Mouse (Mus musculus) lung, embryonic 14.5 days (tissue): ENCODE results near the gene Chd9. TPM values are rescaled to one million over a fixed set of nuclear protein-coding genes. Genes with fewer than 3 reads are reported as not detected.

Experiments used
- ATAC-seq: fragments of 200-750 bp; cut with Nextera tagmentation; 2 replicates; pipeline ENCODE4 v1.8.0; 2017; ENCODE audit warnings: mild to moderate bottlenecking, moderate TSS enrichment, moderate library complexity; ENCODE audit not compliant: insufficient read depth
- DNase-seq: peaks from one replicate; pipeline ENCODE4 v3.0.0-alpha.2; 2015
- H3K27ac ChIP-seq: fragments of 300-500 bp; sonication (generic); 2 replicates; pipeline ENCODE4 v1.5.1; 2014; ENCODE audit warnings: low read depth, mild to moderate bottlenecking, moderate library complexity
- H3K27me3 ChIP-seq: fragments of 300-500 bp; sonication (generic); 2 replicates; pipeline ENCODE4 v1.6.1; 2014; ENCODE audit warnings: low read length, control low read depth; ENCODE audit not compliant: insufficient read depth
- H3K36me3 ChIP-seq: fragments of 300-500 bp; sonication (generic); 2 replicates; pipeline ENCODE4 v1.6.1; 2014; ENCODE audit warnings: control low read depth; ENCODE audit not compliant: insufficient read depth
- H3K4me1 ChIP-seq: fragments of 300-500 bp; sonication (generic); 2 replicates; pipeline ENCODE4 v1.6.1; 2014; ENCODE audit warnings: antibody characterized with exemption, control low read depth; ENCODE audit not compliant: insufficient read depth
- H3K4me2 ChIP-seq: fragments of 300-500 bp; sonication (generic); 2 replicates; pipeline ENCODE4 v1.6.1; 2014; ENCODE audit warnings: mild to moderate bottlenecking
- H3K4me3 ChIP-seq: fragments of 300-500 bp; sonication (generic); 2 replicates; pipeline ENCODE4 v1.5.1; 2014; ENCODE audit warnings: low read depth, low read length
- H3K9ac ChIP-seq: fragments of 300-500 bp; sonication (generic); 2 replicates; pipeline ENCODE4 v1.6.1; 2014
- H3K9me3 ChIP-seq: fragments of 300-500 bp; sonication (generic); 2 replicates; pipeline ENCODE4 v1.6.1; 2016; ENCODE audit warnings: low read depth, low read length, control low read depth
- CTCF ChIP-seq: IDR thresholded peaks from 2 replicates; pipeline ENCODE4 v1.5.1; 2016; ENCODE audit warnings: antibody characterized with exemption, low read depth
- WGBS: fragments of 180-500 bp; shearing (Covaris S2); extraction: QIAGEN DNeasy Blood & Tissue Kit; methylation state at CpG from one replicate; pipeline ENCODE4 v1.1.7; 2014; 5-methylcytosine and 5-hydroxymethylcytosine counted together
- polyA plus RNA-seq: library from polyadenylated mRNA; unstranded; fragments of >200 nt; fragmentation: Nextera tagmentation; extraction: Ambion mirVana; gene quantifications from 2 replicates; pipeline ENCODE4 v1.2.1, GENCODE M21; 2014

Gene Chd9
- polyA plus RNA-seq, 1 experiment from 2014 or later = 72.5 TPM

DNA sequence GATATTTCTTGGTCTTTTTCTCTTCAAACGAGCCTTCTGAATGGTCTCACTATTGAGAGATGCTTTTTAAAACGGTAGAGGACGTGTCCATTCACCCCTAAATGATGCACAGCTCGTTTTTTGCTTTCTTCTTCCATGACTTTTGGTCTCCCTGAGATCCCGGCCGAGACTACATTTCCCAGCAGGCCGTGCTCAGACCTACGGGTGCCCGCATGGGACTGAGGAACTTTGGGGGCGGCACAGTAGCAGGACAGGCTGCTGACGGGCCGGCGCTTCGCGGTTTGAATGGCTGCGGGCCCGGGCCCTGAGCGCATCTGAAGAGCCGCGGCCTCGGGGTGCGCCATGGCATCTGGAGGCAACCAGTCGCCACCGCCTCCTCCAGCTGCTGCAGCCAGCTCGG, 241.7 kb downstream of the Chd9 start, which contains the start of gene Rbl2:
TSS of gene Rbl2 (plus strand) at position 224 of the 400 bp plus-strand sequence.
- Histone ChIP-seq H3K27ac (peak within 1 kb of the TSS; percentile 80), H3K36me3 (no peaks in the 10 kb centered on the region), H3K4me3 (peak within 1 kb of the TSS; percentile 93), H3K4me1 (peaks cover 7% of the 10 kb centered on the region; the same call in 1 of the 2 replicates), H3K9me3 (no peaks in the 10 kb centered on the region), H3K27me3 (no peaks in the 10 kb centered on the region), H3K9ac (peak within 1 kb of the TSS; percentile 76), H3K4me2 (peak within 1 kb of the TSS; percentile 65)
- DNase-seq (peak; percentile 97), ATAC-seq (peak; percentile 98)
- no peak for TF ChIP-seq CTCF
- WGBS = under 1% methylated on average over 25 of the region's 25 CpGs

DNA sequence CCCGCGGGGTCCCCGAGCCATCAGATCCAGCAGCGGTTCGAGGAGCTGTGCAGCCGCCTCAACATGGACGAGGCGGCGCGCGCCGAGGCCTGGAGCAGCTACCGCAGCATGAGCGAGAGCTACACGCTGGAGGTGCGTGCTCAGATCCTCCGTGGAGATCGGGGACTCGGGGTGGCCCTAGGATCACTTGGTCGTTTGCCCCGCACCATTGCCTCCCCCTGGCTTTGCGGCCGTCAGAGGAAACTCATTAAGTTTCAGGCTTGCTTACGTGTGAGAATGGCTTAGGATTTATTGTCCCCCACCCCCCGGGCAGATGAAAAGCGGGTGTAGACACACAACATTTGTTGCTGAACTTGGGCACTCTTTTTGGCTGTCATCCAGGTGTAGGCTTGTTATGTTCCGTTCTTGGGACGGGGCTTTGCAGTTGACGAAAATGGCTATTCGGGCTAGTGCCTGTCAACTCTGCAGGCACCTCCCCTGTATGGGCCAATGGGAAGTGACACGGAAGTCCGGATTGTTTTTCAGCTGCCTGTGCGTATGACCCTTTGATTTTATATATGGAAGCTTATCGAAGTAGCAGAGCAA, 242.2 kb downstream of the Chd9 start:
- peak overlapping the region; percentile 76 for H3K9ac ChIP-seq
- no peak for TF ChIP-seq CTCF
- ATAC-seq (peak; percentile 82), DNase-seq (peak; percentile 90)
- peak overlapping the region; percentile 80 for H3K27ac ChIP-seq
- WGBS = under 1% methylated on average over 34 of the region's 34 CpGs
- peaks cover 7% of the 10 kb centered on the region; the same call in 1 of the 2 replicates for H3K4me1 ChIP-seq
- H3K27me3 ChIP-seq = no peaks in the 10 kb centered on the region
- peak overlapping the region; percentile 65 for H3K4me2 ChIP-seq
- H3K9me3 ChIP-seq = no peaks in the 10 kb centered on the region
- H3K4me3 ChIP-seq = peak overlapping the region; percentile 93
- H3K36me3 ChIP-seq = no peaks in the 10 kb centered on the region

DNA sequence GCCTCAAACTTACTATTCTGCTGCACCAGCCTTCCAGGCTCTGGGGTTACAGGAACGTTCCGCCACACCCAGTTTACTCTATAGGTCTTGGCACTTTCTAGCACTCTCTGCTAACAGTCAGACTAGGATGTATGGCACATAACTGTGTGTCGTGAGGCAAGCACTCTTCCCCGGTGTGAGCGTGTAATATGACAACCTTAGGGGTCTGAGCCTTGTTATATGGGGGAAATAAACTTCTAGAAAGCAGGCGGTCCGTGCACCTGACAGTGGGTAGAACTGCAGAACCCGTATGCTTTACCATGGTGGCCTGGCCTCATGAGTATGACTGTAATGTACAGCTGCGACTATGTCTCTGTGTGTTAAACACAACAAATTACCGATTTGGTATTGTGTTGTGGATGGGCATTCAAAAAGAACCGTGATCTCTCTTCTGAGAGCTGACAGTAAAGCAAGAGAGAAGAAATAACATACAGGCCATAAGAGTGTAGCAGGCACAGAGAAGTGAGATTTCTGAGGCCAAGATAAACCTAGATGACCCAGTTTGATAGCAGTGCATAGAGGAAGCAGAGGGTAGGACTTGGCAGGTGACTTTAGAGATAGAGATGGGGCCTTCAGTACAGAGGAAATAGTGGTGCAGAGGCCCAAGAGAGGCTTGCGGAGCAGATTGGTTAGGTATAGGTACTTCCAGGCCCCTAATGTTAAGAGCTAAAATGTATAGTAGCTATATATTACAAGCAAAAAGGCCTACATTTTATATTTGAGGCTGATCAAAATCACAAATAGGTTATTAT, 249.1 kb downstream of the Chd9 start:
- no peaks in the 10 kb centered on the region for H3K4me1 ChIP-seq
- H3K36me3 ChIP-seq = peaks cover 26% of the 10 kb centered on the region; the same call in 1 of the 2 replicates
- no peak for ATAC-seq
- H3K4me3 ChIP-seq = no peak overlapping the region
- TF ChIP-seq CTCF = no peak
- WGBS = 91% methylated on average over 12 of the region's 12 CpGs
- DNase-seq = no peak
- H3K4me2 ChIP-seq = no peak overlapping the region
- H3K9me3 ChIP-seq = no peaks in the 10 kb centered on the region
- H3K9ac ChIP-seq = no peak overlapping the region
- no peaks in the 10 kb centered on the region for H3K27me3 ChIP-seq
- H3K27ac ChIP-seq = no peak overlapping the region

DNA sequence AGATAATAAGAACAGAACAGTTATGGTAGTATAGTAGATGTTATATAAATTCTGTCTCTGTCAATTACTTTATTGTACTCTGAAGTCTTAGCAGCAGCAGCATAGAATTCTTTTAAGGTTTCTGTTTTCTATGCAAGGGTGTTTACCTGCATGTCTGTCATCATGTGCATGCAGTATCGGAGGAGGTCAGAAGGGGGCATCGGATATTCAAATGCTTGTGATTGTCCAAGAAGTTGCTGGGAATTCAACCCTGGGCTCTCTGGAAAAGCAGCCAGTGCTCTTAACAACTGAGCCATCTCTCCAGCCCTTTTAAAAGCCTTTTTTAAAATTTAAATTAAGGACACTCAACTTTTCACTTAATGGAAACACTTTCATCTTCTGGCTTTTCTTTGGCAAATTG, 251.5 kb downstream of the Chd9 start:
- no peak overlapping the region for H3K4me2 ChIP-seq
- no peak overlapping the region for H3K9ac ChIP-seq
- 85% methylated on average over 2 of the region's 2 CpGs for WGBS
- no peak for DNase-seq
- no peaks in the 10 kb centered on the region for H3K27me3 ChIP-seq
- no peak for ATAC-seq
- no peaks in the 10 kb centered on the region for H3K9me3 ChIP-seq
- H3K4me3 ChIP-seq = no peak overlapping the region
- H3K36me3 ChIP-seq = peaks cover 26% of the 10 kb centered on the region; the same call in 1 of the 2 replicates
- H3K27ac ChIP-seq = no peak overlapping the region
- 0 out of 2 replicates have a peak, but pooled peaks have one; percentile 3 for TF ChIP-seq CTCF
- no peaks in the 10 kb centered on the region for H3K4me1 ChIP-seq

DNA sequence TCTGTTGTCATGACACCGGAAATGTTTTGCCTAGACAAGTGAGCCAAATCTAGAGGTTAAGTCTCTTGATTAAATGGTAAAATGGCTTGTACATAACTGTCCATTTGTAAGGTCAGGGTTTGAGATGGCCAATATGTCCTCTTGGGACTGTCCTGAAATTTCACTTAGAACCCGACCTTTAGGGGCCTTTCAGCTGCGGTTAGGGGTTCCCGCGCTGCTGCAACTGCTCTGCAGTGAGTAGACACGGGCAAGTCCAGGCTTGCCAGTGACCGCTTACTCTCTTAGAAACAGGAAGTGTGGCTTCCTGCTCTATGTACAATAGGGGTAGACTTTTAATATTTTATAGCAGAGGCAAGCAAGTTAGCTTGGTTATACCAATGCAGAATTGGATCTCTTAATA, 253.8 kb downstream of the Chd9 start:
- no peak for TF ChIP-seq CTCF
- H3K4me2 ChIP-seq = 0 out of 2 replicates have a peak overlapping the region, but pooled peaks have one; percentile 8
- no peaks in the 10 kb centered on the region for H3K4me1 ChIP-seq
- WGBS = 70% methylated on average over 7 of the region's 7 CpGs
- DNase-seq (peak; percentile 34), ATAC-seq (no peak)
- no peaks in the 10 kb centered on the region for H3K9me3 ChIP-seq
- H3K27me3 ChIP-seq = no peaks in the 10 kb centered on the region
- no peak overlapping the region for H3K4me3 ChIP-seq
- peak overlapping the region; percentile 38; the same call in 1 of the 2 replicates for H3K27ac ChIP-seq
- no peak overlapping the region for H3K9ac ChIP-seq
- H3K36me3 ChIP-seq = peaks cover 37% of the 10 kb centered on the region; the same call in 1 of the 2 replicates

DNA sequence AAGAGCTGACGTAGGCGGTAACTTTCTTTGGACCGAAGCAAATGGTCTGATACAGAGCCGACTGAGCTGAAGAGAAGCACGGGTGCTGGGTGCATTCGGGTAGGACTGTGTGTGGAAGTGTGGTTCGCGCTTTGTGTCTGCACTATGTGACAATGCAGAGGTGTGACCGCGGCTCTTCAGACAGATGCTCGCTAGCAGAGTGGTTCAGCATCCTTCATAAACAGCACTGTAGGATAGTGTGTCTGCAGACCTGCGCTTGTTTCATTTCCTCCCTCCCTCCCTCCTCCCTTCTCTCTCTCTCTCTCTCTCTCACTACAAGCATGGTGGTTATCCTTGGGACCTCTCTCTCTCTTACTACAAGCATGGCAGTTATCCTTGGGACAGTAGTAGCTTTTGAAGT, 254.3 kb downstream of the Chd9 start:
- TF ChIP-seq CTCF = no peak

DNA sequence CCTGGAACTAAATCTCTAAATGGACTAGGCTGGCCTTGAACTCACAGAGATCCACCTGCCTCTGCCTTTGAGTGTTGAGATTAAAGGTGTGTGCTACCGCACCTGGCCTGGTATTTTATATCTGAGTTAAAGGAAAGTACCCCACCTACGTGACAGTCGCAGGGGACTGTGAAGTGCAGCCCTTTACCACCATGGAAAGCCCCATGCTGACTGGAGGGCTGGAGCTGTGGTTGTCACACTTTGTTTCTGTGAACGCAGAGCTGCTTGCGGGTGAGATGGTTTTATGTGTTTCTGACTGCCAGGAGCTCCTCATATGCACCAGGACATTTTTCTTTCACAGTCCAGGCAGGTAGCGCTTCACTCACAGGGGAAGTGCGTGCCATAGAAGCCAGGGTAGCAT, 260.3 kb downstream of the Chd9 start:
- Histone ChIP-seq H3K36me3 (peaks cover 54% of the 10 kb centered on the region), H3K4me2 (no peak overlapping the region), H3K4me3 (no peak overlapping the region), H3K4me1 (no peaks in the 10 kb centered on the region), H3K27ac (no peak overlapping the region), H3K9me3 (no peaks in the 10 kb centered on the region), H3K9ac (no peak overlapping the region), H3K27me3 (no peaks in the 10 kb centered on the region)
- TF ChIP-seq CTCF = no peak
- ATAC-seq (no peak), DNase-seq (no peak)
- WGBS = 91% methylated on average over 7 of the region's 7 CpGs

More for the DNA sequence above, 254.3 kb downstream of the Chd9 start:
- Histone ChIP-seq H3K27ac (no peak overlapping the region), H3K4me2 (no peak overlapping the region), H3K27me3 (no peaks in the 10 kb centered on the region), H3K9ac (no peak overlapping the region), H3K36me3 (peaks cover 38% of the 10 kb centered on the region; the same call in 1 of the 2 replicates), H3K4me3 (no peak overlapping the region), H3K4me1 (no peaks in the 10 kb centered on the region), H3K9me3 (no peaks in the 10 kb centered on the region)
- DNase-seq (no peak), ATAC-seq (peak; percentile 21; the same call in 1 of the 2 replicates)
- WGBS = 84% methylated on average over 12 of the region's 12 CpGs
